Mouse (Mus musculus) liver, embryonic 13.5 days (tissue): ENCODE measurements around the gene Clec2h. TPM values are rescaled to one million over a fixed set of nuclear protein-coding genes. Genes with fewer than 3 reads are reported as not detected.

ENCODE experiments used
- polyA plus RNA-seq: library from polyadenylated mRNA; unstranded; fragments of >200 nt; fragmentation: Nextera tagmentation; extraction: Ambion mirVana; gene quantifications from 2 replicates; pipeline ENCODE4 v1.2.1, GENCODE M21; 2015

The Clec2h gene
- polyA plus RNA-seq, 1 experiment from 2014 or later: not detected

Other genes with a start within 250 kb of the Clec2h start
- gene Itfg2, start 237.5 kb upstream of the Clec2h start, polyA plus RNA-seq: 13.4 and 16.1 TPM in 2 replicates
- 273 and 316 TPM in 2 replicates for gene Fkbp4, start 223.7 kb upstream of the Clec2h start, polyA plus RNA-seq
- 64.5 and 76.6 TPM in 2 replicates for gene Pzp, start 135.7 kb upstream of the Clec2h start, polyA plus RNA-seq
- 4.4 and 4.6 TPM in 2 replicates for gene A2ml1, start 80.8 kb upstream of the Clec2h start, polyA plus RNA-seq
- 0.23 and 0.29 TPM in 2 replicates for gene Klrb1a, start 38.9 kb upstream of the Clec2h start, polyA plus RNA-seq
- gene Klrb1, start 60.7 kb downstream of the Clec2h start, polyA plus RNA-seq: not detected in 2 replicates
- gene Klrb1c, start 126.8 kb downstream of the Clec2h start, polyA plus RNA-seq: 0.08 and 0.10 TPM in 2 replicates
- 0.20 TPM in 1 of 2 replicates, not detected in the other for gene Gm44511, start 163.9 kb downstream of the Clec2h start, polyA plus RNA-seq
- gene Klrb1b, start 163.9 kb downstream of the Clec2h start, polyA plus RNA-seq: 0.09 TPM in 1 of 2 replicates, not detected in the other
- 0.09 and 0.16 TPM in 2 replicates for gene Clec2i, start 225.2 kb downstream of the Clec2h start, polyA plus RNA-seq
- 6.9 and 7.6 TPM in 2 replicates for gene BC035044, start 228.7 kb downstream of the Clec2h start, polyA plus RNA-seq